Mouse (Mus musculus) WW6 (cell line): ENCODE data around the gene Men1.

Experiments
- DNase-seq: peaks from one replicate; pipeline ENCODE4 v3.0.0-alpha.2; 2013; ENCODE audit warnings: low read depth, low spot score

Gene Men1

DNA sequence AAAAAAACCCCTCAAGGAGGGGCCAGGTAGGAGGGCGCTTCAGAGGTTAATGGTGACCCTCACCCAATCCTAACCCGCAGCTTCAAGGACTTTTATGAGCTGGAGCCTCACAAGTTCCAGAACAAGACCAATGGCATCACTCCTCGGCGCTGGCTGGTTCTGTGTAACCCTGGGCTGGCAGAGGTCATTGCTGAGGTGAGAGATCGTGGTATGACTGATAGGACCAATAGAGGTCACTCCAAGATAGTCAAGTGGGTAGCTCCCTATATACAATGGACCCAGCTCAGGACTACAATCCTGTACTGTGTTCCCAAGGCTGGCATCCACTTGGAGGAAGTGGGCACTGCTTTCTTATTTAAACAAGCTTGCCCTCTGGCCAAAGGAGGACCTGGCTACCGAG lies 55.5 kb downstream of the Men1 start:
- no peak for DNase-seq
